Mouse (Mus musculus): ENCODE data around the gene Omp. TPM values are rescaled to one million over a fixed set of nuclear protein-coding genes. Genes with fewer than 3 reads are reported as not detected.
"Not testable (repeated sequence)": the region's sequence is repeated elsewhere in the genome, so short reads cannot be mapped to it uniquely, and the experiment has no call there.

Omp gene
- total and polyA plus RNA-seq, 3 experiments: 0.08 TPM; not detected in 2

GRCm38 (mm10) chr7:98188680-98189079, 43.4 kb upstream of the Omp start:
- H3K27me3 ChIP-seq (replicated peaks): no peaks in the 10 kb centered on the region
- in situ Hi-C loops (cut with MboI; ENCODE audit: low pct_ligation_motif_present, low pct_unique_long_range_greater_than_20kb, low sequenced_read_pairs) (no loop called here), dilution Hi-C loops (cut with MboI; ENCODE audit: extremely low pct_ligation_motif_present, extremely low pct_unique_long_range_greater_than_20kb, low sequenced_read_pairs) (no loop called here)
- peaks cover 3% of the 10 kb centered on the region for H3K9me3 ChIP-seq (replicated peaks; ENCODE audit: low read length)
- no peaks in the 10 kb centered on the region for H3K79me2 ChIP-seq (replicated peaks; ENCODE audit: control insufficient read depth, extremely low read depth, insufficient read depth, poor library complexity, severe bottlenecking)
- peaks cover 0 to 2% of the 10 kb centered on the region in 2 experiments; a peak in 2 of 4 replicates for H3K4me1 ChIP-seq (ENCODE audit: control insufficient read depth in 1 of 2, insufficient read depth in 2 of 2)
- no peak overlapping the region for H3K9ac ChIP-seq (ENCODE audit: insufficient read depth, low read depth)
- no peak overlapping the region for H3K4me3 ChIP-seq (replicated peaks in 1 of 3; ENCODE audit: low read depth in 2 of 3, low read length in 2 of 3, poor library complexity in 1 of 3)
- TF ChIP-seq JUN (IDR thresholded peaks at IDR 0.05; ENCODE audit: insufficient read depth, low read depth, low read length) (no peak), MEF2A (IDR thresholded peaks at IDR 0.05; ENCODE audit: borderline replicate concordance, low read depth, low read length) (no peak), PAX5 (IDR thresholded peaks at IDR 0.05; ENCODE audit: low read length) (no peak), IRF4 (IDR thresholded peaks at IDR 0.05; ENCODE audit: low read depth, low read length) (no peak), NELFE (IDR thresholded peaks at IDR 0.05; ENCODE audit: low read depth, low read length) (no peak), EP300 (IDR thresholded peaks at IDR 0.05; ENCODE audit: low read length) (no peak), GABPA (IDR thresholded peaks at IDR 0.05; ENCODE audit: insufficient replicate concordance, low read depth, low read length) (no peak), BHLHE40 (IDR thresholded peaks at IDR 0.05; ENCODE audit: low read depth, low read length) (no peak), ZNF384 (IDR thresholded peaks at IDR 0.05; ENCODE audit: low read depth, low read length) (no peak), ZC3H11A (IDR thresholded peaks at IDR 0.05; ENCODE audit: low read depth, low read length) (no peak), POLR2A (IDR thresholded peaks at IDR 0.05; ENCODE audit: low read depth, low read length) (no peak), MXI1 (IDR thresholded peaks at IDR 0.05; ENCODE audit: low read depth, low read length) (no peak), NRF1 (IDR thresholded peaks at IDR 0.05; ENCODE audit: low read depth, low read length) (no peak)
- no peak overlapping the region for H3K4me2 ChIP-seq (ENCODE audit: insufficient read depth, low read depth, poor library complexity, severe bottlenecking)
- no peak for DNase-seq (ENCODE audit: extremely low read depth)
- no peaks in the 10 kb centered on the region for H3K36me3 ChIP-seq (replicated peaks in 1 of 2; ENCODE audit: control insufficient read depth in 1 of 2, insufficient read depth in 1 of 2, low read length in 1 of 2)
- H3K27ac ChIP-seq (ENCODE audit: insufficient read depth, low read depth): no peak overlapping the region

GRCm38 (mm10) chr7:98188238-98188637, 42.9 kb upstream of the Omp start:
- dilution Hi-C loops (cut with MboI; ENCODE audit: extremely low pct_ligation_motif_present, extremely low pct_unique_long_range_greater_than_20kb, low sequenced_read_pairs) (no loop called here), in situ Hi-C loops (cut with MboI; ENCODE audit: low pct_ligation_motif_present, low pct_unique_long_range_greater_than_20kb, low sequenced_read_pairs) (no loop called here)
- H3K36me3 ChIP-seq (replicated peaks in 1 of 2; ENCODE audit: control insufficient read depth in 1 of 2, insufficient read depth in 1 of 2, low read length in 1 of 2): no peaks in the 10 kb centered on the region
- H3K9me3 ChIP-seq (replicated peaks; ENCODE audit: low read length): no peaks in the 10 kb centered on the region
- H3K9ac ChIP-seq (ENCODE audit: insufficient read depth, low read depth): no peak overlapping the region
- TF ChIP-seq MAFK (IDR thresholded peaks at IDR 0.05; ENCODE audit: insufficient replicate concordance, low read length) (peak; percentile 81), NRF1 (IDR thresholded peaks at IDR 0.05; ENCODE audit: low read depth, low read length) (no peak)
- no peaks in the 10 kb centered on the region for H3K4me1 ChIP-seq (ENCODE audit: control insufficient read depth in 1 of 2, insufficient read depth in 2 of 2)
- H3K27me3 ChIP-seq (replicated peaks): no peaks in the 10 kb centered on the region
- H3K27ac ChIP-seq (ENCODE audit: insufficient read depth, low read depth): no peak overlapping the region
- no peak overlapping the region for H3K4me3 ChIP-seq (replicated peaks in 1 of 3; ENCODE audit: low read depth in 2 of 3, low read length in 2 of 3, poor library complexity in 1 of 3)
- DNase-seq (ENCODE audit: extremely low read depth): no peak
- H3K4me2 ChIP-seq (ENCODE audit: insufficient read depth, low read depth, poor library complexity, severe bottlenecking): no peak overlapping the region
- no peaks in the 10 kb centered on the region for H3K79me2 ChIP-seq (replicated peaks; ENCODE audit: control insufficient read depth, extremely low read depth, insufficient read depth, poor library complexity, severe bottlenecking)

- H3K4me1 ChIP-seq (ENCODE audit: control insufficient read depth in 1 of 2, insufficient read depth in 2 of 2); DNase-seq (ENCODE audit: extremely low read depth); H3K9me3 ChIP-seq (replicated peaks; ENCODE audit: low read length); H3K27ac ChIP-seq (ENCODE audit: insufficient read depth, low read depth); H3K4me3 ChIP-seq (replicated peaks in 1 of 3; ENCODE audit: low read depth in 2 of 3, low read length in 2 of 3, poor library complexity in 1 of 3); in situ Hi-C loops (cut with MboI; ENCODE audit: low pct_ligation_motif_present, low pct_unique_long_range_greater_than_20kb, low sequenced_read_pairs); dilution Hi-C loops (cut with MboI; ENCODE audit: extremely low pct_ligation_motif_present, extremely low pct_unique_long_range_greater_than_20kb, low sequenced_read_pairs); H3K27me3 ChIP-seq (replicated peaks); H3K79me2 ChIP-seq (replicated peaks; ENCODE audit: control insufficient read depth, extremely low read depth, insufficient read depth, poor library complexity, severe bottlenecking); H3K36me3 ChIP-seq (replicated peaks in 1 of 2; ENCODE audit: control insufficient read depth in 1 of 2, insufficient read depth in 1 of 2, low read length in 1 of 2); H3K4me2 ChIP-seq (ENCODE audit: insufficient read depth, low read depth, poor library complexity, severe bottlenecking); H3K9ac ChIP-seq (ENCODE audit: insufficient read depth, low read depth): not testable (repeated sequence)
Measured at GRCm38 (mm10) chr7:98187332-98187731, 42.0 kb upstream of the Omp start.
